Mouse (Mus musculus) urinary bladder, postnatal 4 days (tissue): Measurements from ENCODE around the gene Clybl.

Source experiments
- DNase-seq, 2 experiments: peaks; one replicate each; pipeline ENCODE4 v3.0.0; 2021 to 2022; ENCODE audit warnings: low spot score in 2 of 2

The Clybl gene

GRCm38 (mm10) chr14:122300261-122300660 lies 118.8 kb downstream of the Clybl start:
- DNase-seq, result no peak

GRCm38 (mm10) chr14:122303821-122304220 lies 122.3 kb downstream of the Clybl start:
- no peak for DNase-seq

- DNase-seq, result no peak
Observed at GRCm38 (mm10) chr14:122305132-122305531, 123.6 kb downstream of the Clybl start.

- DNase-seq, result no peak
Observed at GRCm38 (mm10) chr14:122312415-122312814, 130.9 kb downstream of the Clybl start.

- DNase-seq, result no peak
Observed at GRCm38 (mm10) chr14:122313328-122313727, 131.8 kb downstream of the Clybl start.

GRCm38 (mm10) chr14:122315743-122316142 lies 134.2 kb downstream of the Clybl start:
- DNase-seq, result no peak

- DNase-seq, result no peak
Observed at GRCm38 (mm10) chr14:122322136-122322535, 140.6 kb downstream of the Clybl start.

- DNase-seq, result no peak
Observed at GRCm38 (mm10) chr14:122323838-122324458, 142.4 kb downstream of the Clybl start.

GRCm38 (mm10) chr14:122330136-122330535 lies 148.6 kb downstream of the Clybl start:
- DNase-seq, result no peak

GRCm38 (mm10) chr14:122330716-122331115 lies 149.2 kb downstream of the Clybl start:
- DNase-seq, result no peak

- DNase-seq, result no peak
Observed at GRCm38 (mm10) chr14:122331635-122332460, 150.3 kb downstream of the Clybl start.

- DNase-seq, result no peak
Observed at GRCm38 (mm10) chr14:122336957-122337356, 155.5 kb downstream of the Clybl start.

- DNase-seq, result no peak
Observed at GRCm38 (mm10) chr14:122338784-122339183, 157.3 kb downstream of the Clybl start.

GRCm38 (mm10) chr14:122340141-122340540 lies 158.6 kb downstream of the Clybl start:
- DNase-seq, result no peak

- no peak for DNase-seq
Observed at GRCm38 (mm10) chr14:122341591-122342360, 160.3 kb downstream of the Clybl start.

- DNase-seq, result no peak
Observed at GRCm38 (mm10) chr14:122344272-122345224, 163.0 kb downstream of the Clybl start.

- DNase-seq, result no peak
Observed at GRCm38 (mm10) chr14:122348069-122348468, 166.6 kb downstream of the Clybl start.

- no peak for DNase-seq
Observed at GRCm38 (mm10) chr14:122349326-122349725, 167.8 kb downstream of the Clybl start.

GRCm38 (mm10) chr14:122349761-122350160 lies 168.3 kb downstream of the Clybl start:
- DNase-seq, result no peak

- no peak for DNase-seq
Observed at GRCm38 (mm10) chr14:122350766-122351165, 169.3 kb downstream of the Clybl start.

GRCm38 (mm10) chr14:122357316-122357715 lies 175.8 kb downstream of the Clybl start:
- no peak for DNase-seq
